Mouse (Mus musculus): ENCODE results near the gene Phf6. TPM values are rescaled to one million over a fixed set of nuclear protein-coding genes. Genes with fewer than 3 reads are reported as not detected.
"Not testable (repeated sequence)": the region's sequence is repeated elsewhere in the genome, so short reads cannot be mapped to it uniquely, and the experiment has no call there.

Phf6 gene
- polyA plus RNA-seq, 1 experiment from 2014 or later, result 5.9 TPM

DNA sequence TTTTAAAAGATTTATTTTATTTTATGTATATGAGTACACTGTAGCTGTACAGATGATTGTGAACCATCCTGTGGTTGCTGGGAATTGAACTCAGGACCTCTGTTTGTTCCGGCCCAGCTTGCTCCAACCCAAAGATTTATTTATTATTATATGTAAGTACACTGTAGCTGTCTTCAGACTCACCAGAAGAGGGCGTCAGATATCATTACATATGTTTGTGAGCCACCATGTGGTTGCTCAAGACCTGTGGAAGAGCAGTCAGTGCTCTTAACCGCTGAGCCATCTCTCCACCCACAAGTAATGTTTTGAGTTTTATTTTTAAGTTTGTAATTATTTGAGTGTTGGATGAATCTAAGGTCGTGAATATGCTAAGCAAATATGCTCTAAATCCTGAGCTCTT, 92.8 kb downstream of the Phf6 start:
- not testable (repeated sequence) for H3K27ac ChIP-seq (ENCODE audit: low read depth, low read length); H3K36me3 ChIP-seq (ENCODE audit: control insufficient read depth, insufficient read depth); H3K4me3 ChIP-seq (ENCODE audit: low read depth, low read length); H3K4me1 ChIP-seq (replicated peaks; ENCODE audit: control insufficient read depth, insufficient read depth, low read length); H3K9ac ChIP-seq (ENCODE audit: low read depth, low read length); H3K27me3 ChIP-seq (replicated peaks; ENCODE audit: control insufficient read depth, insufficient read depth, low read length); H3K4me2 ChIP-seq (replicated peaks; ENCODE audit: low read depth); H3K9me3 ChIP-seq (ENCODE audit: control insufficient read depth); ATAC-seq
- WGBS, result 55% methylated on average over 4 of the region's 4 CpGs
- peak; percentile 41 for TF ChIP-seq CTCF (IDR thresholded peaks at IDR 0.05; ENCODE audit: low read depth)

DNA sequence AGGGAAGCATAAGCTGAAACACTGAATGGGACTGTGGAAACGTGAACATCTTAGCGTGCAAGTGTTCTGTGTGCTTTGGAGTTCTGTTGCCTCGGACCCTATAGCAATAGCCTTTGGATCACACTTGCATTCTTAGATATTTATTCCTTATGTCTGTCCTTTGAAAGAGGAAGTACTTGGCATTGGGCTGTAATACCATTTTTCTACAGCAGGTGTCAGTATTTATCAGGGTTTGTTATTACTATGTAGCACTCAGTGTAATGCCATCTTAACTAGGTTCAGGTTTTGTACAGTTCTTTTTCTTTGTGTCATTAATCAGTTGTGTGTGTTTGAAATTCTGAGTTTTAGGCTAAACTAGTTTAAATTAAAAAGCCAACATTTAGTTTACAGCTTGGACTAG, 94.0 kb downstream of the Phf6 start:
- H3K4me3 ChIP-seq (ENCODE audit: low read depth, low read length), result no peak overlapping the region
- H3K4me2 ChIP-seq (replicated peaks; ENCODE audit: low read depth), result no peak overlapping the region
- H3K9me3 ChIP-seq (ENCODE audit: control insufficient read depth), result no peaks in the 10 kb centered on the region
- H3K9ac ChIP-seq (ENCODE audit: low read depth, low read length), result no peak overlapping the region
- no peaks in the 10 kb centered on the region for H3K36me3 ChIP-seq (ENCODE audit: control insufficient read depth, insufficient read depth)
- WGBS, result 54% methylated on average over 3 of the region's 3 CpGs
- no peaks in the 10 kb centered on the region for H3K27me3 ChIP-seq (replicated peaks; ENCODE audit: control insufficient read depth, insufficient read depth, low read length)
- peak; percentile 71 for TF ChIP-seq CTCF (IDR thresholded peaks at IDR 0.05; ENCODE audit: low read depth)
- no peaks in the 10 kb centered on the region for H3K4me1 ChIP-seq (replicated peaks; ENCODE audit: control insufficient read depth, insufficient read depth, low read length)
- no peak for ATAC-seq
- no peak overlapping the region for H3K27ac ChIP-seq (ENCODE audit: low read depth, low read length)

Other genes starting within 250 kb of the Phf6 start
- gene Ccdc160, start 121.1 kb upstream of the Phf6 start, polyA plus RNA-seq (2015; fragmentation: Nextera tagmentation; extraction: Ambion mirVana), result 5.2 and 6.2 TPM in 2 replicates
- gene Hprt, start 75.9 kb downstream of the Phf6 start, polyA plus RNA-seq (2015; fragmentation: Nextera tagmentation; extraction: Ambion mirVana), result 217 and 219 TPM in 2 replicates

Measured in intestine, postnatal 0 days (tissue).